Mouse (Mus musculus) layer of hippocampus, adult 9-11 months (tissue): ENCODE measurements around the gene Nat8f5.
"Not testable (repeated sequence)": the region's sequence is repeated elsewhere in the genome, so short reads cannot be mapped to it uniquely, and the experiment has no call there.

Source experiments
- DNase-seq: peaks from one replicate; pipeline ENCODE4 v3.0.0; 2022

Gene Nat8f5

DNA sequence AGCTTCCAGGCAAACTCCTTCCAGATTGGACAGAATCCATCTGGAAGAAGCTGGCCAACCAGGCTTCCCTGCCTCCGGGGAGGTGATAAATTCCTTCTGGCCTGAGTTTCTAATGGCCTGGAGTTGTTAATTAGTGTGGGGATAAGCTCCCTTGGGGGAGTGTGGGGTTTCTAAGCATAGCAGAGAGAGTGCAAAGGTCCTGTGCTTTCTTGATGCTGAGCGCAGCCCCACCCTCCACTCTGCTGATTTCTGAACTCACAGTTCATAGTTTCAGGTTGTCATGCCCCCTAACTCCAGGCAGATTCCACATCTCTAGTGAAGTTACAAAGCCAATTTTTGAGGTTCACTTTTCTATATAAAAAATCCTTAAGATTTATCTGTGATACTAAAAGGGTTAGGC is 14.3 kb upstream of the Nat8f5 start:
- not testable (repeated sequence) for DNase-seq

DNA sequence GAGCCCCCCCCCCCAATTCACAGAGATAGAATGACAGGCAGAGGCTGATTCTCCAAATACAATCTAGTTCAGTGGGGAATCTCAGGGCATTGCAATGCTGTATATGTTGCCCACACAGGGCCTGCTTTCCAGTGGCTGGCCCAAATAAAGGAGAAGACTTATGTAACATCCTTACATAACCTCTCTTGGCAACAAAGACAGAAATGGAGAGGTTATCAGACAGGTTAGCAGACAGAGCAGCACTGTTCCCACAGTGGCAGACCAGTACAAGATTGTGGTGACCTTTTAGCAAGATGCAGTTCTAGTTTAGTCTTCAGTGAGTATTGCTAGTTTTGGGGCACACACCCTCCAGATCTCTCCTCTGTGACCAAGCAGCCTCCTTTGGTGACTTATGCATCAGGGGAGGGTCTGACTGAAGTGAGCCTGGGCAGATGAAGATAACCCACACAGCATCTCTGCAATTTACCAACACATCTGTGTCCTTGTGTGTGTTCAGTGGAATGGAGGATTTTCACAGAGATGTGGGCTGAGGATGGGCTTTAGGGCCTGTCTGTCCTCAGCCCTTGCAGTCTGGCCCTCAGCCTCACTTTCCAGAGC is 13.8 kb upstream of the Nat8f5 start:
- DNase-seq: not testable (repeated sequence)

DNA sequence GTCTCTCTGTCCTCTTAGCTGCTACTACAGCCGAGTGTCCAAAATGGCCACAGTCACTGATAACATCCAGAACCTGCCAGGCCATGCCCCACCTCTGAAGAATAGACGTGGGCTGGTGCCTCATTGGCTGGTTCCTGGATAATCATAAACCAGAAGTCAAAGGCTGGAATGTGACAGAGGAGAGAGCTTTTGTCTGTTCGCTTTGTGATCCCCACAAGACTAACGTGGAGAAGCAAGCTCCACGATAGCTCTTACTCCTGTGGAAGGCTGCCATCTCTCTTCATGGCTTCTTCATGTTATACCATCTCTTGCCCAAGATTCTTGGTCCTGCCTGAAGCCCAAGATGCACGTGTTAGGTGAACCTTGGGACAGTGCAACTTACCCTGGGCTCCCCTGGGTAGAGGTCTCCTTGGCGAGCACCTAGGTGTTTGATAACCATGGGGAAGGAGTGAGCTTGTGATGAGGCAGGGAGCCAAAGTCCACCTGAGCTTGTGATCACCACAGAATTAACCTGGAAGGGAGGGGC is 11.1 kb upstream of the Nat8f5 start, which contains the start of gene Nat8:
TSS of gene Nat8 (minus strand) at position 287 of the 526 bp plus-strand sequence.
- DNase-seq: no peak

DNA sequence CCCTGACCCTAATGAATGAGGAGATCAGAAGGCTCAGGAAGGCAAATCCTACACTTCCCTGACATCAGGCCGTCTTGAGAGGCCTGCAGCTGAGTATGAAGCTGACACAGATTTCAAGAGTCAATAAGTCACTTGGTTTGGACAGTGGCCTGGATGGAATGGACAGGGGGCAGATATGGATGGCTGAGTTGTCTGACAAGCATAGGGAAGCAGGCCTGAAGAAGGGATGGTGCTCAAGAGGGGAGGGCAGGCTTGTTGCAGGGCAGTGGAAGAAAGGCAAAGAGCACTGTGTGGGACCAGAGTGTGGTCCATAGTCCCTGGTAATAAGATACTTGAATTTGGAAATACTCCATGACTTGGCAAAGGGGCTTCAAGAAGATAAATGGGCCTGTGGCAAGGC is 8.7 kb upstream of the Nat8f5 start:
- DNase-seq: no peak

DNA sequence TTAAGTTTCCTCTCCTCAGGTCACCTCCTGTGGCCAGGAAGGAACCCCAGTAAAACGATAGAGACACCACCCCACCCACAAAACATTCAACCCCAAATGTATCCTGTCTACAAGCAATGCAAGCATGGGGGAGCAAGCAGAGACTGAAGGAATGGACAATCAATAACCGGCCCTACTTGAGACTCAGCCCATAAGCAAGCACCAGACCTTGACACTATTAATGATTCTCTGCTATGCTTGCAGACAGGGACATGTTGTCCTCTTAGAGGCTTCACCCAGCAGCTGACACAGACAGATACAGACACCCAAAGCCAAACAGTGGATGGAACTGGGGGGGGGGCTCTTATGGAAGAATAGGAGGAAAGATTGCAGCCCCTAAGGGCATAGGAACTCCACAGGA is 5.1 kb upstream of the Nat8f5 start:
- no peak for DNase-seq

DNA sequence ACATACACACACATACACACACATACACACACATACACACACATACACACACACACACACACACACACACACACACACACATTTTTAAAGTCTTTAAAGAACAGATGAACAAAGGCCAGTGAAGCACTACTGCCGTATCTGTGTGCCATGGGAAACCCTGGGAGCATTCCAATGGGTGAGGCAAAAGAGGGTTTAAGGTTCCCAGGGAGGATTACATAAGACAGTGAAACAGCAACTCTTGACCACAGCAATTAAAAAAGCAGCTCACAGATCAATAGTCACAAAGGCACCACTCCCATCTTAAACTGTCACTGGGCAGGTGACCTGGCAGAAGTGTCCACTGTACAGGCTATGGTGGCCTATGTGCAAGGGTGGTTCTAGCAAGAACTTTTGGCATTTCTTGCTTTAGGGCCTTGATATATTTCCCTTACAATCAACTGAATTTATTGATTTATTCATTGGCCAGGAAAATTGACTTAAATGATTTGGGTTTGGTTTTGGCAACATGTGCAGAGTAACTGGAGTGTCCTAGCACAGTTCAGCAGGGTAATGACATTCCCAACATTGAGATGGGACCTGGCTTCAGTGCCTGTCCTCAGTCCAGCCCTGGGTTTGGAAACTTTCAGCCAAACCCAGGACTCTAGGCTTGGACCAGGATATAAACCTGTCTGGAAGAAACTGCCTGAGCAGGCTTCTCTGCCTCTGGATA is 2.8 kb upstream of the Nat8f5 start:
- DNase-seq: no peak

DNA sequence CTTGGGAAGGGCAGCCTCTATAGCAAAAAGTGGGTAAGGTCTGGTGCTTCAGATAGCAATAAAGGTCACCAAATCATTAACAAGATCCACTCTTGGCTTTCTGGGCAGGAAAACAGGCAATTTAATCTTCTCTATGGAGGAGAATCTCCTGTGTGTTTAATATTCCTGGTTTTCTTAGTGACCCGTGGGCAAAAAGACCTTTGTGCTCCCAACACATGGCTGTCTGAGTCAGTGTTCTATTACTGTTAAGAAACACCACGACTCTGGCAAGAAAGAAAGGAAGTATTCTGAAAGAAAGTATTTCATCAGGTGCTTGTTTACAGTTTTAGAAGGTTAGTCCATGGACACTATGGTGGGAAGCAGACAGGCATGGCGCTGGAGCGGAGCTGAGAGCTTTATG is 1.5 kb upstream of the Nat8f5 start:
- no peak for DNase-seq

DNA sequence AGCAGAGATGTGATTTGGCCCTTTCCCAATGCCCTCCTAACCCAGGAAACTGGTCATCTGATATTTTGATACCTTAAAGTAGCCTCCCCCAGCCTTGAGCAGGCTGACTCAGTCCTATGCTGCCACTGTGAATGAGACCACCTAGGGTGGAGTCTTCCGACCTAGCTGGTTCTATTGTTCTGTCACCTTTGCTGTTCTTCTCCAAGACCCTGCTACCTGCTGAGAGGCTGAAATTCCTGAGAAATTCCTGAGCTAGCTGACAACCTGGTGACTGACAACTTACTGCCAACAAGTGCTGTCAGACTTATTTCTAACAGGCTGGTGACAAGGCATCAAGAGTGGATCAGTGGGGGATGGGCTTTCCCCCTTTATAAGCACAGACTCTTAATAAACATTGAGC is 2.4 kb downstream of the Nat8f5 start:
- DNase-seq: no peak

DNA sequence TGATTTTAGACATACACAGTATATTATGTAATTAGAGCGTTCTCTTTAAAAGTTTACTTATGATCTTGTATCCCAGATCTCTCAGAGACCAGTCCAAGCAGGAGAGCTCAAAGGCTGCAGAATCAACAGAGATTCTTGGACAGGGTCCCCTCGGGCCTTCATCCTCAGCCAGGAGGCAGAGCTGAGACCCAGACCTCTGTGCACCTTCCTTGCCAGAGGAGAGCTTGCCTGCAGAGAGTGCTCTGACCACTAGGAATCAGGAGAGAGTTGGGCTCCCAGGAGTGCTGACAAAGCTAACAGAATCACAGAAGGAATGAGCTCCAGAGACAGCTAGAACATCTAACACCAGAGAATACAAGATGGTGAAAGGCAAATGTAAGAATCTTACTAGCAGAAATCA is 7.4 kb downstream of the Nat8f5 start:
- DNase-seq: no peak

DNA sequence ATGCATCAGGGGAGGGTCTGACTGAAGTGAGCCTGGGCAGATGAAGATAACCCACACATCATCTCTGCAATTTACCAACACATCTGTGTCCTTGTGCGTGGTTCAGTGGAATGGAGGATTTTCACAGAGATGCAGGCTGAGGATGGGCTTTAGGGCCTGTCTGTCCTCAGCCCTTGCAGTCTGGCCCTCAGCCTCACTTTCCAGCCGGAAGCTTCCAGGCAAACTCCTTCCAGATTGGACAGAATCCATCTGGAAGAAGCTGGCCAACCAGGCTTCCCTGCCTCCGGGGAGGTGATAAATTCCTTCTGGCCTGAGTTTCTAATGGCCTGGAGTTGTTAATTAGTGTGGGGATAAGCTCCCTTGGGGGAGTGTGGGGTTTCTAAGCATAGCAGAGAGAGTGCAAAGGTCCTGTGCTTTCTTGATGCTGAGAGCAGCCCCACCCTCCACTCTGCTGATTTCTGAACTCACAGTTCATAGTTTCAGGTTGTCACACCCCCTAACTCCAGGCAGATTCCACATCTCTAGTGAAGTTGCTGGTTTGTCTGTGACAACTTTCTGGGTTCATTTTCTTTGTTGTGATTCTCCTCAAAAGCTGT is 9.7 kb downstream of the Nat8f5 start:
- DNase-seq: not testable (repeated sequence)

DNA sequence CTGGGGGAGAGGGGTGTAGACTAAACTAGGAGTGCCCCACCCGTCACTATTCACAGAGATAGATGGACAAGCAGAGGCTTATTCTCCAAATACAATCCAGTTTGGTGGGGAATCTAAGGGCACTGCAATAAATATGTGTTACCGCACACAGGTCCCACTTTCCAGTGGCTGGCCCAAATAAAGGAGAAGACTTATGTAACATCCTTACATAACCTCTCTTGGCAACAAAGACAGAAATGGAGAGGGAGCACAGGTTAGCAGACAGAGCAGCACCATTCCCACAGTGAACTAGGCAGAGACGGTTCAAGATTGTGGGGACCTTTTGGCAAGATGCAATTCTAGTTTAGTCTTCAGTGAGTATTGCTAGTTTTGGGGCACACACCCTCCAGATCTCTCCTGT is 10.3 kb downstream of the Nat8f5 start:
- not testable (repeated sequence) for DNase-seq

DNA sequence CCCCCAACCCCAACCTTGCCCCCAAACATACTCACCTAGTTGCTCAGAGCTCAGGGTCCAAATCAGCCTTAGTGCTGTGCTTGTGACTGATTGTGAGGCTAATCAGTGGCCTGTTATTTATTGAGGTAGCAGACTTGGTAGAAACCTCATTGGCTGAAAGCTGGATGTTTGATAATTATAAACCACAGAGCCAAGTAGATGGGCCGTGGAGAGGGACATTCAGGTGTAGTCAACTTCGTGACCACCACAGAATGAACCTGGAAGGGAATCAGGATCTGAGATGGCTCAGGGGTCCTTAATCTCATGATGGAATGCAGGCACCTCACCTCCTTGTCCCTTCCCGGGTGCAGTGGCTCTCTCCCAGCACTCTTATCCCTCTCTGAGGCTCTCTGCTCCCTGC is 11.0 kb downstream of the Nat8f5 start:
- DNase-seq: not testable (repeated sequence)

DNA sequence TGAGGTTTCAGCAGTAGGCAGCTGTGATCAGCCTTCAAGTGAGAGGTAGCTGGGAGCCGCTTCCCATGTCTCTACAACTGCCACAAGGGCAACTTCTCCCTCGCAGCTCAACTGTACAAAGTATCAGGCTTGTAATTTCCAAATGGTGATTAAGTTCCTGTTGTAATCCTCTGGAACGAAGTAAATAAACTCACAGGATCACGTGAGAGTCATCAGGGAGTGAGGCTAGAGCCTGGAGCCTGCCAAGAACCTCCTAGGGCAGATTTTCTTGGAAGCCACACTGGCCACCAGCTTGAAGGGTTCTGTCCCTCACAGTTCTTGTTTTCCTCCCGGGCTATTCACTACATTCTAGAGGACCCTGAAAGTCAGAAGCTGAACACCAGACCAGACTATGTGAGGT is 17.6 kb downstream of the Nat8f5 start:
- DNase-seq: not testable (repeated sequence)
